Mouse (Mus musculus): ENCODE results near the gene Tbrg4. TPM values are rescaled to one million over a fixed set of nuclear protein-coding genes. Genes with fewer than 3 reads are reported as not detected.
"Not testable (repeated sequence)": the region's sequence is repeated elsewhere in the genome, so short reads cannot be mapped to it uniquely, and the experiment has no call there.

The Tbrg4 gene
- polyA plus RNA-seq, 1 experiment from 2014 or later = 49.8 TPM

DNA sequence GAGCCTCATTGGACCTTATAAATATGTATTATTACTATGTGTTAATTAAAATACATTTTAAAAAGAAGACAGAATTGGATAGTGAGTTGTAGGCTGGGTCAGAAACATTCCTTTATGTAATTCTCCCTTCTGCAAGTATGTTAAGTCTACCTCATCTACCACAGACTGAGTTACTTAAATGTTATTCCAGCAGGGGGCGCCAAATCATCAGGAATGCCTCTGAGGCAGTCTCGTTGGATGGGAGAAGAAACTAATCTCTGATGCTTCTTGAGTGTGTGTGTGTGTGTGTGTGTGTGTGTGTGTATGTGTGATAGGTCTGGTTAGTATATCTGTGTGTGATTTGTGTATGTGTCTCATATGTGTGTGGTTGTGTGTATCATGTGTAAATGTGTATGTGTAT is 29.0 kb upstream of the Tbrg4 start:
- peak; percentile 46; the same call in 1 of the 2 replicates for ATAC-seq (replicated peaks; ENCODE audit: extremely low read depth, insufficient read depth, low FRiP score)
- 0% methylated on average over 2 of the region's 2 CpGs for WGBS
- Histone ChIP-seq H3K4me3 (ENCODE audit: low read length) (no peak overlapping the region), H3K27ac (ENCODE audit: low read length) (no peak overlapping the region), H3K4me1 (ENCODE audit: control insufficient read depth, insufficient read depth, low read length) (0 out of 2 replicates have a peak, but pooled peaks cover 2% of the 10 kb centered on the region), H3K4me2 (ENCODE audit: low read depth, low read length) (no peak overlapping the region), H3K27me3 (ENCODE audit: control insufficient read depth, insufficient read depth, low read length) (peaks cover 9% of the 10 kb centered on the region), H3K9ac (ENCODE audit: low read length) (no peak overlapping the region), H3K36me3 (ENCODE audit: control insufficient read depth, insufficient read depth) (no peaks in the 10 kb centered on the region), H3K9me3 (replicated peaks; ENCODE audit: control insufficient read depth, low read length) (no peaks in the 10 kb centered on the region)

DNA sequence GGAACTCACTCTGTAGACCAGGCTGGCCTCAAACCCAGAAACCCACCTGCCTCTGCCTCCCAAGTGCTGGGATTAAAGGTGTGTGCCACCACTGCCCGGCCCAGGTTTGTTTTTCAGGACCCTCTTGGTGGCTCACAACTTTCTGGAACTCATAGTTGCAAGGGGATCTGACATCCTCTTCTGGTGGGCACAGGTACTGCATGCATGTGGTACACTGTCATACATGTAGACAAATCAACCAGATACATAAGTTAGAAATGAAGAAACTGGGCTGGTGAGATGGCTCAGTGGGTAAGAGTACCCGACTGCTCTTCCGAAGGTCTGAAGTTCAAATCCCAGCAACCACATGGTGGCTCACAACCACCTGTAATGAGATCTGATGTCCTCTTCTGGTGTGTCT is 27.1 kb upstream of the Tbrg4 start:
- H3K4me1 ChIP-seq (ENCODE audit: control insufficient read depth, insufficient read depth, low read length); H3K4me2 ChIP-seq (ENCODE audit: low read depth, low read length); ATAC-seq (replicated peaks; ENCODE audit: extremely low read depth, insufficient read depth, low FRiP score); H3K9me3 ChIP-seq (replicated peaks; ENCODE audit: control insufficient read depth, low read length); H3K36me3 ChIP-seq (ENCODE audit: control insufficient read depth, insufficient read depth); H3K4me3 ChIP-seq (ENCODE audit: low read length); H3K9ac ChIP-seq (ENCODE audit: low read length); H3K27ac ChIP-seq (ENCODE audit: low read length); H3K27me3 ChIP-seq (ENCODE audit: control insufficient read depth, insufficient read depth, low read length): not testable (repeated sequence)
- 71% methylated on average over 3 of the region's 3 CpGs for WGBS

DNA sequence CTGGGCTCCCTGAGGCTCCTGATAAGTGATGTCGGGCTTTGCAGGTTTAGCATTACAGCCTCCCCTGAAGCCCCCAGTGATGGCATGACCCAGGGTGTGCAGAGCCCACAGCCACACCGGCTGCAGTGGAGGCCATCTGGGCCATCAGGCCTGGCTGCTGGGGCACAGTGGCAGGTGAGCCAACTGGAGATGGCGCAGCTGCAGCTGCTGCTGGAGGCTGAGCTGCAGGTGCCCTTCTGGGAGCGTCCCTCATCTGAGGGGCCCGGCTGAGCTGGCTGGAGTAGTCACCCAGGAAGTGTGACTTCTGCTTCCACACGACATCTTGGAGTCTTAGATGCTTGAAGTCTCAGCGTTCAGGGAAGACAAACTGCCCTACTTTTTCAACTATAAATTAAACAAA is 24.7 kb upstream of the Tbrg4 start:
- Histone ChIP-seq H3K4me2 (ENCODE audit: low read depth, low read length) (no peak overlapping the region), H3K27me3 (ENCODE audit: control insufficient read depth, insufficient read depth, low read length) (peaks cover 2% of the 10 kb centered on the region; the same call in 1 of the 2 replicates), H3K9ac (ENCODE audit: low read length) (no peak overlapping the region), H3K27ac (ENCODE audit: low read length) (no peak overlapping the region), H3K9me3 (replicated peaks; ENCODE audit: control insufficient read depth, low read length) (no peaks in the 10 kb centered on the region), H3K4me1 (ENCODE audit: control insufficient read depth, insufficient read depth, low read length) (no peaks in the 10 kb centered on the region), H3K4me3 (ENCODE audit: low read length) (no peak overlapping the region), H3K36me3 (ENCODE audit: control insufficient read depth, insufficient read depth) (no peaks in the 10 kb centered on the region)
- 52% methylated on average over 7 of the region's 7 CpGs for WGBS
- 0 out of 2 replicates have a peak, but pooled peaks have one; percentile 31 for ATAC-seq (replicated peaks; ENCODE audit: extremely low read depth, insufficient read depth, low FRiP score)

DNA sequence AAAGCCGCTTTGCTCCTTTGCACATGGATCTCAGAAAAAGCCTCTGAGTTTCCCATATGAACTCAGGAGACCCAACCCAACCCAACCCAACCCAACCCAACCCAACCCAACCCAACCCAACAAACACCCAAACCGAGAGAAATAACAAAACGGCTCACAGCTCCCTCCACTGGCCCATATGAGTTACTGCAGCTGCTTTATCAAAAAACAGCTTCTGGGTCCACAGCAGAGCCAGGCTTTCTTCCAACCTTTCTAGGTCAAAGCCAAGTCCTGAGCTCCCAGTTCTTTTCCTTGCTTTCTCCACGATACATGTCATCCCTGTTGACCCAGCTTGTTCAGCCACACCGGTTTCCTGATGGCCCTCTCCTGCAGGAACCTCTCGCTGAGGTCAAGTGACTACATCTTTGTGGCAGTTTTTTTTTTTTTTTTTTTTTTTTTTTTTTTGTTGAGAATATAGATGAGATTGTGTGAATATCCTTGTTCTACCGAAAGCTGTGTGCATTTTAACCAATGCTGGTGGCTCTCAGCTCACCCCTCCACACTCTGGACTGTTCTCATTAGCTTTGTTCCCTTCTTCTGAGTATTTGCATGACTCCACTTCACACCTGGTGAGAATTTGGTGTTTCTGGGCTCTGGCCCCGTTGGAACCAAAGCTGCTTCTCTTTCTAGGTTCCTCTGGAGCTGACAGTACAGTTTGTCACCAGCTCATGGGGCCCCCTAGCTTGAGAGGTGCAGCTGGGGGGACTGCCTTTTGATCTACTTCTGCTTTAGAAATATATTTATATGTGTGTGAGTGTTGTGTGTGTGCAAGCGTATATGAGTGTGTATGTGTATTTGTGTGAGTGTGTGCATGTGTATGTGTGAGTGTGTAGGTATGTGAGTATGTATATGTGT is 22.2 kb upstream of the Tbrg4 start:
- Histone ChIP-seq H3K9me3 (replicated peaks; ENCODE audit: control insufficient read depth, low read length) (no peaks in the 10 kb centered on the region), H3K36me3 (ENCODE audit: control insufficient read depth, insufficient read depth) (no peaks in the 10 kb centered on the region), H3K9ac (ENCODE audit: low read length) (no peak overlapping the region), H3K4me3 (ENCODE audit: low read length) (no peak overlapping the region), H3K4me2 (ENCODE audit: low read depth, low read length) (no peak overlapping the region), H3K27me3 (ENCODE audit: control insufficient read depth, insufficient read depth, low read length) (no peaks in the 10 kb centered on the region), H3K4me1 (ENCODE audit: control insufficient read depth, insufficient read depth, low read length) (no peaks in the 10 kb centered on the region), H3K27ac (ENCODE audit: low read length) (no peak overlapping the region)
- ATAC-seq (replicated peaks; ENCODE audit: extremely low read depth, insufficient read depth, low FRiP score) = no peak
- 51% methylated on average over 9 of the region's 9 CpGs for WGBS

DNA sequence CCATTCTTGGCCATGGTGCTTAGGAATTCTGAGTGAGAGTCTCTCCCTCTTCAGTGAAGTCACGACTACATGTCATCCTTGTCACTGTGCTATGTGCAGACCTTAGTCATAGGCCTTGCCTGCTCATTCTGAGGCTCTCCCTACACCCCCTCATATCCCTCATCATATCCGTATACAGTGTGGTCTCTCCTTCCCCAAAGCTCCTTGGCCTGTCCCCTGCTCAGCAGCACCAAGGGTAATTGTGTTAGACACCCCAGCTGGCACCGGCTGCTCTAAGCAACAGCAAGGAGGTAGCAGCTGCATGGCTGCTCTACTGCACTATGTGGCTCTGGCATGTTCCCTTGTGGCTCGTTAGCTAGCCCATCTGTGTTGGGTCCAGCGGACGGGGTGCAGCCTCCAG is 18.7 kb upstream of the Tbrg4 start:
- H3K36me3 ChIP-seq (ENCODE audit: control insufficient read depth, insufficient read depth) = no peaks in the 10 kb centered on the region
- H3K9me3 ChIP-seq (replicated peaks; ENCODE audit: control insufficient read depth, low read length) = no peaks in the 10 kb centered on the region
- ATAC-seq (replicated peaks; ENCODE audit: extremely low read depth, insufficient read depth, low FRiP score) = no peak
- H3K27me3 ChIP-seq (ENCODE audit: control insufficient read depth, insufficient read depth, low read length) = no peaks in the 10 kb centered on the region
- H3K4me2 ChIP-seq (ENCODE audit: low read depth, low read length) = no peak overlapping the region
- no peak overlapping the region for H3K4me3 ChIP-seq (ENCODE audit: low read length)
- H3K9ac ChIP-seq (ENCODE audit: low read length) = no peak overlapping the region
- WGBS = 79% methylated on average over 6 of the region's 6 CpGs
- H3K27ac ChIP-seq (ENCODE audit: low read length) = no peak overlapping the region
- no peaks in the 10 kb centered on the region for H3K4me1 ChIP-seq (ENCODE audit: control insufficient read depth, insufficient read depth, low read length)

DNA sequence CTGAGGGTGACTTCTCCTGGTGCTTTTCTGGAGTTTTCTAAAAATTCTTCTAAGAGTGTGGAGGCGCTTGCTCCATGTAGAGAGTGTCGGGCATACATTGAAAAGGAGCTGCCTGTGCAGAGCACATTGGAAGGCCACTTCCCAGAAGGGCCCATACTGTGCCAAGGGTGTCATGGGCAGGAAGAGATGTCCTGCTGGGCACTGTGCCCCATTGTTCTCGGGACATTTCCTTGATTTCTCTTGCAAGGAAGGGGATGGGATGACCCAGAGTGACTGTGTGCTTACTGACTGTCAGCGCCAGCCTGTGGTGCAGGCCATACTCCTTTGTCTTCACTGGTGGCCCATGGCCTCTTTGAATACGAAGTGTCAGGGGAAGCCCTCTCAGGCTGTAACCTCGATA is 13.2 kb upstream of the Tbrg4 start:
- ATAC-seq (replicated peaks; ENCODE audit: extremely low read depth, insufficient read depth, low FRiP score) = no peak
- Histone ChIP-seq H3K36me3 (ENCODE audit: control insufficient read depth, insufficient read depth) (no peaks in the 10 kb centered on the region), H3K4me3 (ENCODE audit: low read length) (no peak overlapping the region), H3K27ac (ENCODE audit: low read length) (no peak overlapping the region), H3K27me3 (ENCODE audit: control insufficient read depth, insufficient read depth, low read length) (no peaks in the 10 kb centered on the region), H3K4me1 (ENCODE audit: control insufficient read depth, insufficient read depth, low read length) (no peaks in the 10 kb centered on the region), H3K4me2 (ENCODE audit: low read depth, low read length) (no peak overlapping the region), H3K9me3 (replicated peaks; ENCODE audit: control insufficient read depth, low read length) (no peaks in the 10 kb centered on the region), H3K9ac (ENCODE audit: low read length) (no peak overlapping the region)
- 70% methylated on average over 6 of the region's 6 CpGs for WGBS

DNA sequence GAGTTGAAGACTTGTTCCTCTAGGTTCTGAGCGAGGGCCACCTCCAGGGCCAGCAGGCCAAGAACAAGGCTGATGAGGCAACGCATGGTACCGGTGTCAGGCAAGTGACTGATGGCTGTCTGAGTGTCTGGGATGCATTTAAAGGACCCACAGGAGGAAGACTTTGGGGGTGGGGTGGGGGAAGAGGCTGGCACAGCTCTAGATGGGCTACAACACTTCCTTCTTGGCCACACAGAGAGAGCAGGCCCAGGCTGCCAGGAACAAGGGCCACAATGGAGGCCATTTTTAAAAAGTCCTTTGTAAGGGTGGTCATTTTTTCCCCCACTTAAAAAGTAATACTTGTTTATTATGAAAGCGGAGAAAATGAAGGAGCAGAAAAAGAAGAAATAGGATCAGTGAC is 12.7 kb upstream of the Tbrg4 start, which contains the start of gene Wap:
TSS of gene Wap (minus strand) at position 101 of the 400 bp plus-strand sequence.
- H3K9me3 ChIP-seq (replicated peaks; ENCODE audit: control insufficient read depth, low read length) = no peaks in the 10 kb centered on the region
- no peaks in the 10 kb centered on the region for H3K36me3 ChIP-seq (ENCODE audit: control insufficient read depth, insufficient read depth)
- H3K27ac ChIP-seq (ENCODE audit: low read length) = no peak within 1 kb of the TSS
- no peak for ATAC-seq (replicated peaks; ENCODE audit: extremely low read depth, insufficient read depth, low FRiP score)
- WGBS = 87% methylated on average over 4 of the region's 4 CpGs
- H3K9ac ChIP-seq (ENCODE audit: low read length) = no peak within 1 kb of the TSS
- no peak within 1 kb of the TSS for H3K4me3 ChIP-seq (ENCODE audit: low read length)
- H3K4me2 ChIP-seq (ENCODE audit: low read depth, low read length) = no peak within 1 kb of the TSS
- H3K4me1 ChIP-seq (ENCODE audit: control insufficient read depth, insufficient read depth, low read length) = no peaks in the 10 kb centered on the region
- no peaks in the 10 kb centered on the region for H3K27me3 ChIP-seq (ENCODE audit: control insufficient read depth, insufficient read depth, low read length)

DNA sequence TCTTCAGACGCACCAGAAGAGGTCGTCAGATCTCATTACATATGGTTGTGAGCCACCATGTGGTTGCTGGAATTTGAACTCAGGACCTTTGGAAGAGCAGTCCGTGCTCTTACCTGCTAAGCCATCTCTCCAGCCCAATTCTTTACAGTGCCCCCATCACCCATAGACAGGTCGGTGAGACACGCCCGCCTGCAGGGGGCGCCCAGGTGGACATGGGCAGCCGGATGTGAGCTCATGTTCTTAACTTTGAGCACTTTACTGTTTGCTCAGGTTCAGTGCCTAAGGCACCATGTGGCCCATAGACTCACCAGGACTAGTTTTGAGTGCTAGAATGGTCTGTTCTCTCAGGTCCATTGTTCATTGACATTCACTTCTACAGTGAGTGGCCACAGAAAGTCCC is 10.3 kb upstream of the Tbrg4 start:
- no peak for ATAC-seq (replicated peaks; ENCODE audit: extremely low read depth, insufficient read depth, low FRiP score)
- H3K4me1 ChIP-seq (ENCODE audit: control insufficient read depth, insufficient read depth, low read length) = no peaks in the 10 kb centered on the region
- H3K27me3 ChIP-seq (ENCODE audit: control insufficient read depth, insufficient read depth, low read length) = no peaks in the 10 kb centered on the region
- WGBS = 68% methylated on average over 8 of the region's 8 CpGs
- no peak overlapping the region for H3K4me2 ChIP-seq (ENCODE audit: low read depth, low read length)
- no peak overlapping the region for H3K27ac ChIP-seq (ENCODE audit: low read length)
- no peaks in the 10 kb centered on the region for H3K36me3 ChIP-seq (ENCODE audit: control insufficient read depth, insufficient read depth)
- H3K9me3 ChIP-seq (replicated peaks; ENCODE audit: control insufficient read depth, low read length) = no peaks in the 10 kb centered on the region
- no peak overlapping the region for H3K4me3 ChIP-seq (ENCODE audit: low read length)
- no peak overlapping the region for H3K9ac ChIP-seq (ENCODE audit: low read length)

DNA sequence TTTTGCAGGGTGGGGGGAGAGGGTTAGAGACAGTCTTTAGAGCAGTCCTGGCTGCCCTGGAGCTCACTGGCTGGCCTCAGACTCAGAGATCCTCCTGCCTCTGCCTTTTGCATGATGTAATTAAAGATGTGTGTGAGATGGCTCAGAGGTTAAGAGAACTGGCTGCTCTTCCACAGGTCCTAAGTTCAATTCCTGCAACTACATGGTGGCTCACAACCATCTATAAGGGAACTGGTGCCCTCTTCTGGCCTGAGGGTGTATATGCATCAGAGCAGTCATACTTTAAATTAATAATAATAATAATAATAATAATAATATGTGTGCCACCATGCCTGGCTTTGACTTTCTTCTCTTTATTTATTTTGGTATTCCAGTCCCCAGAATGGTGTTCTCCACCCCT is 3.8 kb upstream of the Tbrg4 start:
- Histone ChIP-seq H3K9ac (ENCODE audit: low read length) (no peak overlapping the region), H3K36me3 (ENCODE audit: control insufficient read depth, insufficient read depth) (no peaks in the 10 kb centered on the region), H3K4me1 (ENCODE audit: control insufficient read depth, insufficient read depth, low read length) (peaks cover 7% of the 10 kb centered on the region), H3K27ac (ENCODE audit: low read length) (no peak overlapping the region), H3K9me3 (replicated peaks; ENCODE audit: control insufficient read depth, low read length) (no peaks in the 10 kb centered on the region), H3K27me3 (ENCODE audit: control insufficient read depth, insufficient read depth, low read length) (no peaks in the 10 kb centered on the region), H3K4me2 (ENCODE audit: low read depth, low read length) (no peak overlapping the region), H3K4me3 (ENCODE audit: low read length) (no peak overlapping the region)
- ATAC-seq (replicated peaks; ENCODE audit: extremely low read depth, insufficient read depth, low FRiP score) = no peak
